Mouse (Mus musculus): ENCODE results near the gene Gm33543.

Gm33543 gene
- long read RNA-seq, experiment 1 = 0 reads
- long read RNA-seq, experiment 2 = 0 reads

DNA sequence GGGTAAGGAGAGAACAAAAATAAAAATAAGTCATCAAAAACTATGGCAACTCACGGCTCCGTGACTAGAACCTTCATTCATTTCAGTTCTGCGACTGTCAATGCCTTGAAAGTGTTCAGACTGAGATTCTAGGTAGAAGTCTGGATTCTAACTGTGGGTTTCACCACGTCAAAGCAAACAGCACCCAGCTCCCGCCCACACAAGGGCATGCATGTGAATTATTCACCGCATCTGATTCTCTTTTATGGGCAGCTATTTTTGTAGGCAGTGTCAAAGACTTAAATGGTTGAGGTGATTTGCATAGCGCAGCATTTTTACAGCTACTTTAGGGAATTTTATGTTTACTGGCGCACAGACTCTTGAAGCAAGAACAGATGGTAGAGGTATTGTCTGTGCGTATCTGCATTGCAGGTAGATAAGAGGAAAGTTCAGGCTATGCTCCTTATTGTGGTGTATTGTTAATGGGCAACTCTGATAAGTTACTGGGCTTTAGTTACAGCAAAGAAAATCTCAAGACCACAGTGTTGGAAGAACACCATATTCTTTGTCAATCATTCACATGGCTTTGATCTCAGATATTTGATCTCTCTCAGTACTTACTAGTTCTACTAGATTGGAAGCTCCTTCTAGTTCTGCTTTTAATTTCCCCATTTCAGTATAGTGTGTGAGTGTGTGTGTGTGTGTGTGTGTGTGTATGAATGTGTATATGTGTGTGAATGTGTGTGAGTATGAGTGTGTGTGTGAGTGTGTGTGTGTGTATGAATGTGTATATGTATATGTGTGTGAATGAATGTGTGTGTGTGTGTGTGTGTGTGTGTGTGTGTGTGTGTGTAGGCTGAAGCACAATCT is at the start of gene Gm33543:
Gene Gm33543, minus strand, starts transcription at position 142 of the 849 bp plus-strand sequence.
- intact Hi-C loops (cut with DNase I) = no loop called here

DNA sequence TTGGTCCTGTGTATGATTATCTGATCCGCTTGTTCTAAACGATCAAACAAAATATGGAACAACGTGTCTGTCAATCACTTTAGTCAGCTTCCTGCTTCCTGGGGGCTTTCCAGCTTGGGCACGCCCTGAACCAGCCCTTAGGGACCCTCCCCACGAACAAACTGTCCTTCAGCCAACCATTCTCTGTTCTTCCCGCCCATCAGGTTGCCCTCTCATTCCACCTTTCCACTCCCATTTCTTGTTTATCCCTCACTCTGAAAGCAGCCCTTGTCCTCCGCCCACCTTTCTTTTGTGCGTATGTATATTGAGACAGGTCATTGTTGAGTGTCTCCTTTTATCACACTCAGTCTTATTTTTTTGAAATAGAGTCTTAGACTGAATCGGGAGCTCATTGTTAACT is 49.4 kb upstream of the Gm33543 start:
- intact Hi-C loops (cut with DNase I) = loop anchor here (5.0 kb wide), 1 partner anchor 405 kb away; no protein-coding TSS in a partner anchor

DNA sequence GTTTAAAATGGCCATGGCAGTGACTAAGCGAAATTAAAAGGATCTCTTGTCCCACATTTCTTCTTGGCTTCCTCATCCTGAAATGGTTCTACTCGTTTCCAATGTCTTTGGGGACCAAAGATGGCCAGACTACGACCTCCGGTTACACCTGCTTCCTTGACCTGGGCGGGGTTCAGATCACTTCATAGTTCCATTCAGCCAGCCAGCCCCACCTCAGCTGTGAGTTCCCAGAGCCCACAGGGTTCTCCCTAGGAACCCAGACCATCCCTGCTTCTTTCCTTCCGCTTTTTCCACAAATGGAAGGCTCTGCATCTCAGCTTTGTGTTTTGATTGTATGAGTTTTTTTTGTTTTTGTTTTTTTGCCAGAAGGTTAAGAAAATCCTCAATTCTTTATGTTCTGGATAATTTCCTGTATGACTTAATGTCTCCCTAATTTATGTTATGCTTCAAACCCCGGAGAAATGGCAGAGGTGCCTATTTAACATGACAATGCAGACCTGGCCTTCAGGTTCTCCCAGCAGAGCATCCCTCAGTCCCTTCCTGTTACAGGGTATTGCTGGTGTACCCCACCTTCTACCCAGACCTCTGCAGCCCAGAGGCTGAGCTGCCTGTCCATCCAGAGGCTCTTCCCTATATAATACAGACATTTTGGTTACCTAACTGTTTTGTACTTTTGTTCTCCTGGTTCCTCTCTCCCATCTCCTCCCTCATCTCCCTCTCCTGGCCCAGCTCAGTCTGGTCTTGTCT is 48.7 kb upstream of the Gm33543 start:
- intact Hi-C loops (cut with DNase I) = loop anchor here (5.0 kb wide), 1 partner anchor 404 kb away; no protein-coding TSS in a partner anchor

DNA sequence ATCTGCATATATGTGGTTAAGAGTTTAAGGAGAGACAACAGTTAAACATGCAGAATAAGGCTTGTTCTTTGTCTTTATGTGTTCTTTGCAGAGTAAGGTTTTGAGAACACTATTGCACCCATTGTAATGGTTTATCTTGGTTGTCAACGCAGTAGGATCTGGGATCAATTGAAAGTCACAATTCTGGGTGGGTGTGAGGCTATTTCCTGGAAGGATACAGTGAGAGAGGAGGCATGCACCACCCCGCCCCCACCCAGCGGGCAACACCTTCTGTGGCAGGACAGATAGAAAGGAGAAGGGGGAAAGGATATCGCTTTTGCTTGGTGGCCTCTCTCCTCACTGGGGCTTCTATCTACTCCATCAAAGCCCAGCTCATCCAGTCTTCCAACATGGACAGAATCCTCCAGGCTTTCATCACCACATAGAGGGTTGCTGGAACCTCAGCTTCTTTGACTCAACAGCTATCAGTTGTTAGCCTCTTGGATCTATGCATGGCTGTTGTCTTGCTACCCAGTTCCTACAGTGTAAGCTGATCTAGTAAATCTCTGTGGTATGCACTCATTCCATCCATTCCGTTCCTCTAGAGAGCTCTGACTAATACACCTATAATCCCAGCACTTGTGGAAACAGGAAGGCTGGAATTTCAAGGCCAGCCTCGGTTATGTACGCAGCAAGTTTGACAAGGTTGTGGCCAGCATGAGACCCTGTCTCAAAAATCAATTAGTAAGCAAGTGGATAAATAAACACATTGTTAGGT is 41.2 kb upstream of the Gm33543 start:
- intact Hi-C loops (cut with DNase I) = no loop called here

DNA sequence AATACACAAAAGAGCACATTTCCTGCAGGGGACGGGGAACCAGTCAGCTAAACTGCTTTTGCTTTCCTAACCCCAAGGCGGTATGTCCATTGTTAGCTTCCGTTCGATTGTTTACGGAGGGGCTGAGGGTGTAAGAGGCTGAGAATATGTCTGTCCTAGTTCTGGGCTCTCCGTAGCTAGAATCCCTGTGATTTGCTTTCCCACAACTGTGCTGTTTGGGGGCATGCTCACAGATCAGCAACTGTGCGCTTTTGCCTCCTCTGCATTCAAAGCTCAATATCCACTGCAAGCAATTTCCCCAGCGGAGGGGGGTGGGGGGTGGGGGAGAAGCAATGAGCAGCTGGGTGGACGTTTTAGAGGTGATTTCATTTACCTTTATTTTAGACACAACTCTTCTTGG is 39.3 kb upstream of the Gm33543 start:
- intact Hi-C loops (cut with DNase I) = no loop called here

DNA sequence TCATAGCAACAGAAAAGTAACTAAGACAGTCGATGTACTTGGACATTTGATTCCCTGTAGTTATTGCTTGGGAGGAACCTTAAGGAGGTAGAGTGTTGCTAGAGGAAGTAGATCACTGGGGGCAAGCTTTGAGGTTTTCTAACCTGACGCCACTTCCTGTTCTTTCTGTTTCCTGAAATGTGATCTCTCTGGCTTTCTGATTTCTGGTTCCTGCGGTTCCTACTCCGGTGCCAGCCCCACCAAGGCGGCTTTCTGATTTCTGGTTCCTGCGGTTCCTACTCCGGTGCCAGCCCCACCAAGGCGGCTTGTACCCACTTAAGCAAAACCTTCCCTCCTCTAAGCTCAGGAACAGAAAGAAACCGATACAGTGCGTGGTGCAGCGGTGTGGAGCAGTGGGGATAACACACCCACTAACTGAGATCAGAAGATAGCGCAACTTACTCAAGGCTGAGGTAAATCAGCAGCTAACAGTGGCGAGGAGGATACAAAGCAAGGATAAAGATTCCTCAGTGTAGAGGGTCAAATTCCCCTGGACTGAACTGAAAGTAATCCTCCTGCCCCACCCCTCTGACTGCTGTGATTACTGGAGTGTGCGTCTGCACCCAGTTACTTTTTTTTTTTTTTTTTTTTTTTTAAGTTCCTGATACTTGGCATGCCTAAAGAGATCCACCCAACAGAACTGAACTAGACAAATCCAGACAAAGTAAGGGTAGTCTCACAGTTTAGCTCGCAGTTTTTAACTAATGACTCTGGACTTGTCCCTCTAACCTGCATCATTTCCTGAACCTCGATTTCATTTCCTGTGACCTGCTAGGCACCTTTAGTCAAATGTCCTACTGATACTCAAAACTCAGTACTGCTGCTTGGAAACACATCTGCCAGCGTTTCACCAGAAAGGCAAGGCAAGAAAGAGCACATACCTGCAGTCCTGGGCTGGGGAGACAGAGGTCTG is 37.5 kb upstream of the Gm33543 start:
- intact Hi-C loops (cut with DNase I) = no loop called here

DNA sequence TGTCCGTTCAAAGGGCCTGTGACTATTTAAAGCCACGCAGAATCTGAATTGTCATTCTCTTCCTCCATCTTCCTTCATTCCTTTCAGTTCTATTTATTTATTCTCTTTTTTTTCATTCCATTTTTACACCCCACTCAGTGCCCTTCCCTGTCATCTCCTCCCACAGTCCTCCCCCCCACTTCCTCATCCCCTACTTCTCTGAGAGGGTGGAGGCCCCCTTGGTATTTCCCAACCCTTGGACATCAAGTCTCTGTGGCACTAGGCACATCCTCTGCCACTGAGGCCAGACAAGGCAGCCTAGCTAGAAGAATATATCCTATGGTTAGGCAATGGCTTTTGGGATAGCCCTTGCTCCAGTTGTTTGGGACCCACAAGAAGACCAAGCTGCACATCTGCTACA is 28.1 kb upstream of the Gm33543 start:
- intact Hi-C loops (cut with DNase I) = no loop called here

DNA sequence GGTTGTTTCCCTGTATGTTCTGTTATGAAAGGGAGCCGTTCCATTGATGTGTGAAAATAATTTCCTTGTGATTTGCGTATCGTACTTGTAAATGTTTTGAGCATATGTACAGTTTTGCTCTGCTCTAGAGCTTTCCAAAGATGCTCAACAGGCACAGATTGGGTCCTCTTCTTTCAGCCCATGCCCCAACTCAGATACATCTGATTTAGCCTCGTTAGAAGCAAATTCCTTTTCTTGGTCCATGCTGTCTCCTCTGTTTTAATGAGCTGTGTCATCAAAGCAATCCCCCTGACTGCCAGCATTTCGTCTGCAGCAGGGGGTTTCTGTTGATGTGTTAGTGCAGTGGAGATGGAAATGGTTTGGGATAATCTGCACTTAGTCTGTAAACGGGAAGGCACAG is 25.6 kb upstream of the Gm33543 start:
- intact Hi-C loops (cut with DNase I) = no loop called here

DNA sequence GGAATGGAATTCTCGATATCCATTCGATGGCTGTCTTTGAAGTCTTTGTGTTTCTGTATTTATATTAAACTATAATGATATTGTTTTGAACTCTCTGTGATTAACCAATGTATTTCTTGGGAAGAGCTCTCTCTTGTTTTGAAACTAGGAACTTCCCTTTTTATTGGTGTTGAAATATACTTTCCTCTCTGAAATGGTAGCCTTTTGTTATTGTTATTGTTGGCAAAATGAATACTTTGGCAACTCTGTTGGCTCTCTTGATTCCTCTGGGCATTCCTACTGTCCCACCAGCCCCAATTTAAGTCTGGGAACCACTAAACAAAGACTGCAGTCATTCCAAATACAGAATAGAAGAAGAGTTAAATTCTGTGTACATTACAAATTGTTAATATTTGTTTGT is 24.9 kb upstream of the Gm33543 start:
- intact Hi-C loops (cut with DNase I) = no loop called here

DNA sequence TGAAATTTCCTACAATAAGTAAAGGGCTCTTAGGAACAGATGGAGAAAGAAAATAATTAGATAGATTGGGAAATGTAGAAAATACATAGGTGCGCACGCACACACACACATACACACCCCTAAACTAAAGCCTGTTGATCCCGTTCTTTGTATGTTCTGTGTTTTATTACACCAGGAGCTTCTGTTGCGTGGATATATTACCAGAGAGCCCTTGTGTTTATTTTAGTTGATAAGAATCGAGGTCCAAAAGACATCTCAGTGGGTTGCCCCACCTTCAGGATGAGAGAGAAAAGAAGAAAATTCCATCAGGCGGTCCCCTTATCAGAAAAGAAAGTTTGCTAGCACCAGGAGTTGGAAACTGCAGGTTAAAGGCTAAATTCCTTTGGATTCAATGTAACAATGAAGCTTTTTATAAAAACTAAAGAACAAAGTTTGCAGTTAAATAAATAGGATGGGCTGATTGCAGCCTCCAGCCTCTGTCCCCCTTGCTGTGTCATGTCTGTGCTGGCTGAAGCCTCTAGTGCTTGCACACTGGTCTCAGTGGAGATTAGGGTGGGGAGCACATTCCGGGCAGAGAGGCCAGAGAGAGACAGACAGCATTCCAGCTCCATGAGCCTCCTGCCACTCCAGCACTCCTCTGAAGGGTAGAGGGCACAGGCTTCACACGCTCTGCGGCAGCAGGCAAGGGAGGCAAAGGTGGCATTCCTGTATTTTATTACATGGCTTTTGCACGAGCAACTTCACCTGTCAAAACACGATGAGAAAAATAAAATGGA is 21.8 kb upstream of the Gm33543 start:
- intact Hi-C loops (cut with DNase I) = no loop called here

DNA sequence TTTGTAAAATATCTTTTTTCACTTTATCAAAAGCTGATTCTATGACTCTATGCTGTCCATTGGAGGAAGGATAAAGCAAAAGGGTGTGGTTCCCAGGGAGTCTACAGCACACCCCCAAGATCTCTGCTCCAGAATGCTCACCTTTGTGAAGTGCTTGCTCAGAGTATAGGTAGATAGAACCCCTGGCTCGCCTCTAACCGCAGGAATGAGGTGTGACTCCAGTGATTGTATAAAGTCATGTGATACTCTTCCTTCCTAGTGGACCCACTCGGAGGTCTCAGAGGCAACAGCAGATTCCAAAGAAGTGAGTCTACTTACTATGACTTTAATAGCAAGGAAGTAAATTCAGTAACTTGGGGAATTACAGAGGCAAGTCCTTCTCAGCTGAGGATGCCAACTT is 19.9 kb upstream of the Gm33543 start:
- intact Hi-C loops (cut with DNase I) = no loop called here

DNA sequence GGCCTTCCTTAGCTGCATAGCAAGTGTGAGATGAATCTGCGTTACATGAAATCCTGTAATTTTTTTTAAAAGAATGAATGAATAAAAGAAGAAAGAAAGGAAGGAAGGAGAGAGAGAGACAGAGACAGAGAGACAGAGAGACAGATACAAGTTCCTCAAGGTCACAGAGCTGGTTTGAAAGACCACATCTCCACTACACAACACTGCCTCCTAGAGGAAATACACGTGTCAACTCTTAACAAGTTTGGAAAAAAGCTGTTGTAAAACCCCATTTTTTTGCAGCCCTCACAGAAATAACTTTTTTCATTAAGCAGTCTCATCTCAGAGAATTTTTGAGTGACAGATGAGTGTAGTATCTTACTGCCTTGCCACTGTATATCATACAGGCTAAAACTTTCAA is 15.4 kb upstream of the Gm33543 start:
- intact Hi-C loops (cut with DNase I) = loop anchor here (2.0 kb wide), 1 partner anchor 307 kb away; no protein-coding TSS in a partner anchor

DNA sequence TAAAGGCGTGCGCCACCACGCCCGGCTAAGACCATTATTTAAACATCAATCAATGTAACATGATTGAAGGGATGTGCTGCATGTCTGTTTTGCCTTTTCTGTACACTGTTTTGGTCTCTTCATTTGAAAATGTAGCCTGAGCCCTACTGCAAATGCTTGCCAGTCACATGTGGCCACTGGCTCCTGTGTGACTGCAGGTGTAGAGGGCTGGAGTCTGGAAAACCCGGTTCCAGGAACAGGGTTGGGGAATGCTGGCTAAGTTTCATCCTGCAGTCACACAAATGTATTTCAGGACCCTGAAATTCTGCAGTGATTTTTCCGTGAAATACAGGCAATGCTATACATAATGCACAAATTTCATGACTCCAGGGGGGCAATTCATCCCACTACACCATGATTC is 12.7 kb upstream of the Gm33543 start:
- intact Hi-C loops (cut with DNase I) = no loop called here

DNA sequence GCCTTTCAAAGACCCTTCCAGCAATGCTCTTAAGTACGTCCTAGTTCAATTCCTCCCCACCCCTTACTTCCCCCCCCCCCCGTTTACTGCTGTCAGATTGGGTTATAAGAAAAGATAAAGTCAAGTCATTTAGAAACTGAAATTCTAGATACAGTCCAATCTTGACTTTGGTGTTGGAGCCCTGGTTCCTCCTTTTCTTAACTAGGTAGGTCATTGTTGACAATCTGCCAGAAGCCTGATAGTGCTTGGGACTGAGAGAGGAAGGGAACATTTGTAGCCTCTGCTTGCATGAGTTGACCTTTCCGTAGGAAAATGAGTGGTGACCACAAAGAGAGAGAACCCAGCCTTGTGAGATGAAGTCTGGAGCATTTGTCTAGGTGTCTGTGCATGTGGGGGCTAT is 7.8 kb upstream of the Gm33543 start:
- intact Hi-C loops (cut with DNase I) = loop anchor here (5.0 kb wide), 1 partner anchor 38 kb away; no protein-coding TSS in a partner anchor

DNA sequence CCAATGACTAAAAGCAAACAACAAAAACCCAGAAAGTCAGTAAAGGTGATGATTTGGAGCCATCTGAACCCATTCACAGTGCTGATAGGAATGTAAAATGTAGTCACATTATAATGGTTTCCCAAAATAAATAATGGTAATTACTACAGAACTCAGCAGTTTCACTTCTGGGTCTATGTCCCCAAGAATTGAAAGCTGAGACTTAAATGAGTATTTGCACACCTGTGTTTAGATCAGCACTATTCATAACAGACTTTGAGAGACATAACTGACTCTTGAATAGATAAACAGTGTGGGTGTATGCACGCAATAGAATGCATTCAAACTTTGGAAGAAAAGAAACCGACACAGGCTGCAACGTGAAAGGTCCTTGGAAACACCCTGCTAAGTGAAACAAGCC is 4.0 kb upstream of the Gm33543 start:
- intact Hi-C loops (cut with DNase I) = no loop called here

DNA sequence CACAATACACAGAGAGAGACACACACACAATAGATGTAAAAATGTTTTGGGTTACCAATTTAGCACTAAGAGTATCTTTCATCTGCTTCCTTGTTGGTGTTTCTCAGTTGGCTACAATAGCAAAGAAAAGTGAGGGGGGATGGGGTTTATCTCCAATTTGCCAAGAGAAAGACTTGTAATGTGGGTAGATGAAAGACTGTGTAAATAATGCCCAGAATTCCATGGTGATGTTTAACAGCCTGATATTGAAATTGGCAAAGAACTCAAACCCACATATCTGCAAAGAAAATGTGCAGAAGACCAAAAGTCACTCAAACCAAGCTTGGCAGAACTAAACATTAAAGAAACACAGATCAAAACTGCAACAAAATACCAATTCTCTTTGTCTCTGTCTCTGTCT is 3.6 kb upstream of the Gm33543 start:
- intact Hi-C loops (cut with DNase I) = no loop called here

DNA sequence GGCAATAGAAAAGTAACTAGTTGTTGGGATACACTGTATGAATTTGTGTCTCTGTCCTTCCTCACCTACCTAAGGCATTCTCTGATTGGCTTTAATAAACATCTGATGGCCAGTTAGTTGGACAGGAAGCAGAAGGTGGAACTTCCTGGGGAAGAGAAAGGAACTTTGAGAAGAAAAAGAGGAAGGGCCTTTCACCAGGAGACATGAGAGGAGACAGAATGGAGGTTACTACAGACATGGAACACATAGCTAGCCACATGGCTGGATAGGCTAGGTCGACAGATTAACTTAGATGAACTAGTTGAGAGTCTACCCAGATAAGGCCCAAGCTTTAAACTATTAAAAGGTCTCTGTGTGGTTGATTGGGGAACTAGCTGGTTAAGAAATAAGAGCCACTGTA is 1.1 kb upstream of the Gm33543 start:
- intact Hi-C loops (cut with DNase I) = no loop called here

DNA sequence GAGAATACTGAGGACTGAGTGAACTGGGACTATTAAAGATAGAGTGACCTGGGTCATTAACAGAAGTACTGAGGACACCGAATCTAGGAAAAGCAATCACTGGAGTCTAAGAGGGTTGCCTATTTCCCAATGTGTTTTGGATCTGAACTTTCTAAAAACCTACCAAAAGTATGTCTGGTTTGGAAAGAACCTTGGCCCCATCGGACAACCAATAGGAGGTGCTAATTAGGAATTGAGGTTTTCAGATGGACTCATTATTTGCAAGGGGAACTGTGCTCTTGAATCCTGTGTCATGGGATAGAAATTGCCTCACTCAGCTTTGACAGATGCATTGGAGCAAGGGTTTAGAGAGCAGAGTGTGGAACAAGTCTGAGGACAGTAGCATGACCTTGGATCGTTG is 1.5 kb downstream of the Gm33543 start:
- intact Hi-C loops (cut with DNase I) = no loop called here

DNA sequence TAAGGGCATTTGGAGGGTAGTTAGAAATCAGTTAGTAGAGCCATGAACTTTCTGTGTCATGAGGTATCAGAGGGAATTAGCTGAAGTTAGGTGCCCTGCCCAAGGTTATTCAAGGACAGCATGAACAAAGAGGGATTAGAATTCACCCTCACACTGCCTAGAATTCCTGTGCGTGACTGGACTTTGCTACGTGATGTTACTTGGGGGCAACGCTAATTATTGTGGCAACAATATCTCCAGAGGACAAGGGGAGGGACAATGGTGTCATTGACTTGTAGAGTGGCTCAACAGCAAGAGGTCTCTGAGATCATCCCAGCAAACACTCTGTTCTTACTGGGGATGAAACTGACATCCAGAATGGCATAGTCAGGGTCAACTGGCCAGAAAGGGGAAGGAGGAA is 2.9 kb downstream of the Gm33543 start:
- intact Hi-C loops (cut with DNase I) = no loop called here

DNA sequence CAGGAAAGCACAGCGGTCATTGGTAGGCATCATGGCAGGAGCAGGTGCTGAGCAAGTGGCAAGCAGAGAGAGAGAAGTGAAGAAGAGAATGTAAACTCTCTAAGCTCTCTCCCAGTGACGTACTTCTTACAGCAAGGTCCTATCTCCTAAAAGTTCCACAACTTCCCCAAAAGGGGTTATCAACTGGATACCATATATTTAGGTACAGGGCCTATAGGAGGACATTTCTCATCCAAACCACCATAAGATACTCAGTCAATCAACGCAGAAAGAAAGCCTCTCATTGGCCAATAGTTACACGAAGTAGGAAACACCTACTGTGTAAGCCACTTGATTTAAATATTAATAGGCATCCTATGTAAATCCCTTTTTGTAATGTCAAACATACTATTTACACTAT is 3.7 kb downstream of the Gm33543 start:
- intact Hi-C loops (cut with DNase I) = no loop called here
